Mouse (Mus musculus) G1E (cell line): ENCODE results near the gene Rps2. TPM values are rescaled to one million over a fixed set of nuclear protein-coding genes. Genes with fewer than 3 reads are reported as not detected.
A peak's percentile ranks its signal among the peaks of the same experiment; 100 is the strongest.
"Not testable (repeated sequence)": the region's sequence is repeated elsewhere in the genome, so short reads cannot be mapped to it uniquely, and the experiment has no call there.

ENCODE experiments used
- ATAC-seq: 2 replicates; pipeline ENCODE4 v1.8.0; 2016; ENCODE audit warnings: mild to moderate bottlenecking; ENCODE audit not compliant: insufficient number of reproducible peaks, poor library complexity, low FRiP score, severe bottlenecking; ENCODE audit errors: extremely low read depth
- DNase-seq: peaks from one replicate; pipeline ENCODE4 v3.0.0; 2012; ENCODE audit warnings: low spot score
- H3K27me3 ChIP-seq: 2 replicates; pipeline ENCODE4 v1.6.1; 2012; ENCODE audit warnings: mild to moderate bottlenecking, low read length, inconsistent platforms; ENCODE audit not compliant: insufficient read depth
- H3K36me3 ChIP-seq: replicated peaks from 2 replicates; pipeline ENCODE3; 2012; ENCODE audit warnings: mild to moderate bottlenecking, inconsistent platforms
- H3K4me1 ChIP-seq: 2 replicates; pipeline ENCODE4 v1.6.1; 2012; ENCODE audit warnings: low read depth, low read length, inconsistent platforms, mixed read lengths; ENCODE audit not compliant: insufficient read depth
- H3K4me3 ChIP-seq: 2 replicates; pipeline ENCODE4 v1.5.1; 2012; ENCODE audit warnings: low read depth, mild to moderate bottlenecking, inconsistent platforms, low read length, moderate library complexity, mixed read lengths
- H3K9me3 ChIP-seq: replicated peaks from 2 replicates; pipeline ENCODE4 v1.6.1; 2012; ENCODE audit warnings: inconsistent platforms
- CTCF ChIP-seq: IDR thresholded peaks from 2 replicates; pipeline ENCODE4 v1.5.1; 2012; ENCODE audit warnings: low read depth, low read length, inconsistent platforms, mixed read lengths
- GATA1 ChIP-seq: IDR thresholded peaks from 2 replicates; pipeline ENCODE4 v1.6.1; 2012; ENCODE audit warnings: borderline replicate concordance, low read length, inconsistent platforms, mixed read lengths
- GATA2 ChIP-seq: IDR thresholded peaks from 2 replicates; pipeline ENCODE4 v1.6.1; 2012; ENCODE audit warnings: low read depth, low read length, inconsistent platforms, borderline replicate concordance
- POLR2AphosphoS5 ChIP-seq: IDR thresholded peaks from 2 replicates; pipeline ENCODE4 v1.6.1; 2012; ENCODE audit warnings: low read depth, low read length, inconsistent platforms; ENCODE audit not compliant: insufficient replicate concordance
- TAL1 ChIP-seq: conservative IDR thresholded peaks from 2 replicates; pipeline ENCODE4 v1.6.1; 2012; ENCODE audit warnings: low read depth, low read length, inconsistent platforms, mixed read lengths
- polyA plus RNA-seq: library from polyadenylated mRNA; stranded (reverse); fragments of >175 nt; gene quantifications from 2 replicates; pipeline ENCODE4 v1.2.3, GENCODE M21; 2012
- total RNA-seq, 2 experiments: library from RNA; stranded (forward) in 1 of 2; stranded (reverse) in 1 of 2; fragments of 200-1000 nt in 1 of 2; fragments of >200 nt in 1 of 2; fragmentation: Nextera tagmentation in 1 of 2; gene quantifications; 2 replicates each; pipeline ENCODE4 v1.2.3; 2014 to 2017

Gene Rps2
- total and polyA plus RNA-seq, 3 experiments = 950 to 3,970 (median 3,723) TPM

- peaks cover 28% of the 10 kb centered on the region for H3K4me1 ChIP-seq
- TF ChIP-seq GATA2 (no peak), CTCF (no peak), POLR2AphosphoS5 (no peak), GATA1 (no peak), TAL1 (no peak)
- no peak for ATAC-seq
- H3K36me3 ChIP-seq = peaks cover 30% of the 10 kb centered on the region
- H3K4me3 ChIP-seq = no peak overlapping the region
- H3K9me3 ChIP-seq = no peaks in the 10 kb centered on the region
- DNase-seq = no peak
- no peaks in the 10 kb centered on the region for H3K27me3 ChIP-seq
Observed at GRCm38 (mm10) chr17:24708646-24709045, 9.3 kb upstream of the Rps2 start.

- Histone ChIP-seq H3K4me3 (no peak overlapping the region), H3K36me3 (peaks cover 41% of the 10 kb centered on the region), H3K9me3 (no peaks in the 10 kb centered on the region), H3K27me3 (no peaks in the 10 kb centered on the region; the same call in 1 of the 2 replicates), H3K4me1 (peaks cover 14% of the 10 kb centered on the region)
- no peak for TF ChIP-seq GATA2
- no peak for TF ChIP-seq CTCF
- TF ChIP-seq POLR2AphosphoS5 = no peak
- TF ChIP-seq TAL1 = no peak
- TF ChIP-seq GATA1 = no peak
- ATAC-seq (no peak), DNase-seq (no peak)
Observed at GRCm38 (mm10) chr17:24715556-24715955, 2.4 kb upstream of the Rps2 start.

- Histone ChIP-seq H3K4me1 (peaks cover 15% of the 10 kb centered on the region), H3K27me3 (no peaks in the 10 kb centered on the region; the same call in 1 of the 2 replicates), H3K9me3 (no peaks in the 10 kb centered on the region), H3K4me3 (no peak overlapping the region), H3K36me3 (peaks cover 47% of the 10 kb centered on the region)
- ATAC-seq = no peak
- no peak for TF ChIP-seq CTCF
- no peak for TF ChIP-seq GATA2
- TF ChIP-seq TAL1 = no peak
- no peak for TF ChIP-seq GATA1
- TF ChIP-seq POLR2AphosphoS5 = no peak
- DNase-seq = no peak
Observed at GRCm38 (mm10) chr17:24716166-24716682, 1.7 kb upstream of the Rps2 start.

GRCm38 (mm10) chr17:24718938-24719337 lies 1.0 kb downstream of the Rps2 start:
- peak overlapping the region; percentile 81 for H3K4me3 ChIP-seq
- H3K27me3 ChIP-seq, ATAC-seq, H3K9me3 ChIP-seq, DNase-seq: not testable (repeated sequence)
- H3K36me3 ChIP-seq = peaks cover 59% of the 10 kb centered on the region
- H3K4me1 ChIP-seq = peaks cover 34% of the 10 kb centered on the region

- Histone ChIP-seq H3K4me3 (peak overlapping the region; percentile 81), H3K36me3 (peaks cover 59% of the 10 kb centered on the region), H3K9me3 (no peaks in the 10 kb centered on the region), H3K27me3 (no peaks in the 10 kb centered on the region; the same call in 1 of the 2 replicates), H3K4me1 (peaks cover 38% of the 10 kb centered on the region)
- ATAC-seq (peak; percentile 64), DNase-seq (peak; percentile 90)
- TF ChIP-seq GATA2 (no peak), GATA1 (no peak), CTCF (no peak), POLR2AphosphoS5 (peak; percentile 96), TAL1 (no peak)
Observed at GRCm38 (mm10) chr17:24719494-24720222, 1.7 kb downstream of the Rps2 start.

GRCm38 (mm10) chr17:24720616-24721015 lies 2.7 kb downstream of the Rps2 start:
- ATAC-seq, H3K27me3 ChIP-seq, DNase-seq, H3K9me3 ChIP-seq: not testable (repeated sequence)
- Histone ChIP-seq H3K36me3 (peaks cover 53% of the 10 kb centered on the region), H3K4me3 (peak overlapping the region; percentile 81), H3K4me1 (peaks cover 39% of the 10 kb centered on the region)

GRCm38 (mm10) chr17:24721383-24721955 lies 3.6 kb downstream of the Rps2 start:
- H3K27me3 ChIP-seq, ATAC-seq, H3K9me3 ChIP-seq, DNase-seq: not testable (repeated sequence)
- Histone ChIP-seq H3K36me3 (peaks cover 44% of the 10 kb centered on the region), H3K4me3 (peak overlapping the region; percentile 74), H3K4me1 (peaks cover 41% of the 10 kb centered on the region)
